Mouse (Mus musculus): ENCODE results near the gene Grin1.

GRCm38 (mm10) chr2:25258887-25259286 lies 60.1 kb downstream of the Grin1 start:
- TF ChIP-seq POLR2A (IDR thresholded peaks at IDR 0.05; ENCODE audit: extremely low read depth, insufficient read depth, low read length) (no peak), CTCF (IDR thresholded peaks at IDR 0.05; ENCODE audit: extremely low read depth, insufficient read depth, low read length) (peak; percentile 27; the same call in 1 of the 2 replicates)

Measured in cortical plate, adult 2 months (tissue).